Mouse (Mus musculus) spleen, adult 2 months (tissue): Measurements from ENCODE around the gene Isy1.

Experiments
- CTCF ChIP-seq: fragments of 200-500 bp; IDR thresholded peaks from 2 replicates; pipeline ENCODE4 v1.5.1; 2011; ENCODE audit warnings: mild to moderate bottlenecking, inconsistent platforms; ENCODE audit not compliant: insufficient read depth, insufficient read length, insufficient replicate concordance; ENCODE audit errors: extremely low read depth
- POLR2A ChIP-seq: fragments of 200-500 bp; IDR thresholded peaks from 2 replicates; pipeline ENCODE4 v1.6.1; 2011; ENCODE audit warnings: low read depth, low read length, inconsistent platforms

DNA sequence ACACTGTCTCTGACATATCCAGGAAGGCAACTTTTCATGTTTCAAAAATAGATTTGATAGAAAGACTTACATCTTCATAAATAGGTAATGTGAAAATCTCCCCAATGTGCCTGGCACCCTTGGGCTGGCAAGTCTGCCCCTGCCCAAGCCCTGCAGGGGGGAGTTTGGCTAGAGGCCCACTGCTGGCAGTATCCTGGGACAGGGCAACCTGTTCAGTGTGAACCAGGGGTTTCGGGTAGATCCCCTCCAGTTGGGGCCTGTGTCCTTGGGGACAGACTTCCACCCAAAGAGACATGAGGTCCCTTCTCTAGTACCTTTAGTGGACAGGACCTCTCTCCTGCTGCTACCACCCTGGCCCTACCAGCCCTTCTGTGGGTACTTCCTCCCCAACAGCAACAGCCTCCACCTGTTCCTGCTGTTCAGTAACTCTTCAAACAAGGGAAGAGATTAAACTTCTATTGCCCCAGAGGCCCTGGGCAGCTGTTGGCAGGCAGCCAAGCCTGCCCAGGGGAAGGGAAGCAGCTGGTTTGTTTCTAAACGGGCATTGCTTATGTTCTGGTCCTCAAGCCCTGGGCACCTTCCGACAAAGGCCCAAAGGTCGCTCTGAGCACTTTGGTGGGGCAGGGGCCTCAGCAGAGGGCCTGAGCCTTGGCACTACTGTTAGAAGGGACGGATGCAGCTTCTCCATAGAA is 49.6 kb downstream of the Isy1 start:
- no peak for TF ChIP-seq POLR2A
- no peak for TF ChIP-seq CTCF
